Mouse (Mus musculus) forebrain, embryonic 14.5 days (tissue): ENCODE data around the gene Fam126b. TPM values are rescaled to one million over a fixed set of nuclear protein-coding genes. Genes with fewer than 3 reads are reported as not detected.
A peak's percentile ranks its signal among the peaks of the same experiment; 100 is the strongest.
"Not testable (repeated sequence)": the region's sequence is repeated elsewhere in the genome, so short reads cannot be mapped to it uniquely, and the experiment has no call there.

Experiments
- ATAC-seq: fragments of 200-750 bp; cut with Nextera tagmentation; 2 replicates; pipeline ENCODE4 v1.8.0; 2017; ENCODE audit warnings: mild to moderate bottlenecking, moderate library complexity
- DNase-seq: peaks from one replicate; pipeline ENCODE4 v3.0.0-alpha.2; 2015; ENCODE audit warnings: low spot score
- H3K27ac ChIP-seq: fragments of 300-500 bp; sonication (generic); 2 replicates; pipeline ENCODE4 v1.5.1; 2014; ENCODE audit warnings: low read depth, mild to moderate bottlenecking, control low read depth, low read length, moderate library complexity
- H3K27me3 ChIP-seq: fragments of 300-500 bp; sonication (generic); replicated peaks from 2 replicates; pipeline ENCODE4 v1.6.1; 2014; ENCODE audit warnings: low read length, control low read depth, mixed read lengths; ENCODE audit not compliant: control insufficient read depth, insufficient read depth
- H3K36me3 ChIP-seq: fragments of 300-500 bp; sonication (generic); 2 replicates; pipeline ENCODE4 v1.6.1; 2014; ENCODE audit warnings: low read length, control low read depth; ENCODE audit not compliant: control insufficient read depth, insufficient read depth
- H3K4me1 ChIP-seq: fragments of 300-500 bp; sonication (generic); 2 replicates; pipeline ENCODE4 v1.6.1; 2014; ENCODE audit warnings: antibody characterized with exemption, low read length, control low read depth; ENCODE audit not compliant: control insufficient read depth, insufficient read depth
- H3K4me2 ChIP-seq: fragments of 300-500 bp; sonication (generic); 2 replicates; pipeline ENCODE4 v1.6.1; 2014; ENCODE audit warnings: mild to moderate bottlenecking, control low read depth, low read length
- H3K4me3 ChIP-seq: fragments of 300-500 bp; sonication (generic); 2 replicates; pipeline ENCODE4 v1.5.1; 2014; ENCODE audit warnings: low read depth, low read length, control low read depth
- H3K9ac ChIP-seq: fragments of 300-500 bp; sonication (generic); 2 replicates; pipeline ENCODE4 v1.6.1; 2014; ENCODE audit warnings: mild to moderate bottlenecking, low read length, control low read depth, moderate library complexity
- H3K9me3 ChIP-seq: fragments of 300-500 bp; sonication (generic); replicated peaks from 2 replicates; pipeline ENCODE4 v1.6.1; 2016; ENCODE audit warnings: low read length, control low read depth, mixed read lengths; ENCODE audit not compliant: control insufficient read depth
- WGBS: fragments of 180-500 bp; shearing (Covaris S2); extraction: QIAGEN DNeasy Blood & Tissue Kit; methylation state at CpG from one replicate; pipeline ENCODE4 v1.1.7; 2014; 5-methylcytosine and 5-hydroxymethylcytosine counted together
- polyA plus RNA-seq: library from polyadenylated mRNA; unstranded; fragments of >200 nt; fragmentation: Nextera tagmentation; extraction: Ambion mirVana; gene quantifications from 2 replicates; pipeline ENCODE4 v1.2.1, GENCODE M21; 2014

Fam126b gene
- polyA plus RNA-seq, 1 experiment from 2014 or later, result 10.5 TPM

- H3K4me3 ChIP-seq, result no peak overlapping the region
- no peak overlapping the region for H3K27ac ChIP-seq
- no peak overlapping the region for H3K9ac ChIP-seq
- no peaks in the 10 kb centered on the region for H3K9me3 ChIP-seq
- no peaks in the 10 kb centered on the region for H3K27me3 ChIP-seq
- no peaks in the 10 kb centered on the region for H3K36me3 ChIP-seq
- ATAC-seq (no peak), DNase-seq (no peak)
- H3K4me2 ChIP-seq, result no peak overlapping the region
- WGBS, result 93% methylated on average over 4 of the region's 4 CpGs
- H3K4me1 ChIP-seq, result no peaks in the 10 kb centered on the region
Measured at GRCm38 (mm10) chr1:58615146-58615545, 29.0 kb upstream of the Fam126b start.

- WGBS, result 60% methylated on average over 3 of the region's 3 CpGs
- Histone ChIP-seq H3K27me3 (no peaks in the 10 kb centered on the region), H3K9me3 (no peaks in the 10 kb centered on the region), H3K9ac (no peak overlapping the region), H3K4me1 (no peaks in the 10 kb centered on the region), H3K27ac (no peak overlapping the region), H3K4me3 (no peak overlapping the region), H3K36me3 (no peaks in the 10 kb centered on the region), H3K4me2 (no peak overlapping the region)
- DNase-seq (no peak), ATAC-seq (no peak)
Measured at GRCm38 (mm10) chr1:58614424-58614823, 28.3 kb upstream of the Fam126b start.

GRCm38 (mm10) chr1:58613786-58614185 is 27.7 kb upstream of the Fam126b start:
- Histone ChIP-seq H3K4me2 (no peak overlapping the region), H3K4me1 (no peaks in the 10 kb centered on the region), H3K9me3 (no peaks in the 10 kb centered on the region), H3K27me3 (no peaks in the 10 kb centered on the region), H3K27ac (no peak overlapping the region), H3K4me3 (no peak overlapping the region), H3K36me3 (no peaks in the 10 kb centered on the region), H3K9ac (no peak overlapping the region)
- ATAC-seq (no peak), DNase-seq (no peak)
- WGBS, result 83% methylated on average over 6 of the region's 6 CpGs

- H3K4me2 ChIP-seq, result no peak overlapping the region
- no peaks in the 10 kb centered on the region for H3K9me3 ChIP-seq
- no peak for ATAC-seq
- H3K4me1 ChIP-seq, result no peaks in the 10 kb centered on the region
- no peak overlapping the region for H3K4me3 ChIP-seq
- H3K36me3 ChIP-seq, result no peaks in the 10 kb centered on the region
- WGBS, result 50% methylated on average over 1 of the region's 1 CpGs
- no peaks in the 10 kb centered on the region for H3K27me3 ChIP-seq
- no peak overlapping the region for H3K27ac ChIP-seq
- no peak overlapping the region for H3K9ac ChIP-seq
- no peak for DNase-seq
Measured at GRCm38 (mm10) chr1:58610611-58611010, 24.5 kb upstream of the Fam126b start.

- no peaks in the 10 kb centered on the region for H3K36me3 ChIP-seq
- no peak for DNase-seq
- H3K27me3 ChIP-seq, result no peaks in the 10 kb centered on the region
- H3K9ac ChIP-seq, result no peak overlapping the region
- H3K4me1 ChIP-seq, result no peaks in the 10 kb centered on the region
- no peaks in the 10 kb centered on the region for H3K9me3 ChIP-seq
- no peak overlapping the region for H3K27ac ChIP-seq
- no peak overlapping the region for H3K4me3 ChIP-seq
- no peak overlapping the region for H3K4me2 ChIP-seq
- no peak for ATAC-seq
- 93% methylated on average over 1 of the region's 1 CpGs for WGBS
Measured at GRCm38 (mm10) chr1:58610166-58610565, 24.0 kb upstream of the Fam126b start.

GRCm38 (mm10) chr1:58609591-58609990 is 23.5 kb upstream of the Fam126b start:
- not testable (repeated sequence) for H3K36me3 ChIP-seq, H3K27me3 ChIP-seq, H3K9me3 ChIP-seq, H3K27ac ChIP-seq, H3K4me3 ChIP-seq, DNase-seq, ATAC-seq, H3K4me1 ChIP-seq, H3K4me2 ChIP-seq, H3K9ac ChIP-seq
- WGBS, result 93% methylated on average over 5 of the region's 5 CpGs

GRCm38 (mm10) chr1:58603738-58604137 is 17.6 kb upstream of the Fam126b start:
- H3K4me2 ChIP-seq, result no peak overlapping the region
- H3K9me3 ChIP-seq, result no peaks in the 10 kb centered on the region
- no peak overlapping the region for H3K4me3 ChIP-seq
- H3K36me3 ChIP-seq, result no peaks in the 10 kb centered on the region
- WGBS, result 89% methylated on average over 4 of the region's 4 CpGs
- no peaks in the 10 kb centered on the region for H3K4me1 ChIP-seq
- no peak overlapping the region for H3K9ac ChIP-seq
- no peaks in the 10 kb centered on the region for H3K27me3 ChIP-seq
- no peak overlapping the region for H3K27ac ChIP-seq
- DNase-seq (no peak), ATAC-seq (no peak)

- no peak overlapping the region for H3K4me2 ChIP-seq
- DNase-seq (no peak), ATAC-seq (no peak)
- H3K27ac ChIP-seq, result no peak overlapping the region
- H3K36me3 ChIP-seq, result no peaks in the 10 kb centered on the region
- H3K9me3 ChIP-seq, result no peaks in the 10 kb centered on the region
- H3K4me3 ChIP-seq, result no peak overlapping the region
- WGBS, result 82% methylated on average over 4 of the region's 4 CpGs
- H3K4me1 ChIP-seq, result no peaks in the 10 kb centered on the region
- no peak overlapping the region for H3K9ac ChIP-seq
- no peaks in the 10 kb centered on the region for H3K27me3 ChIP-seq
Measured at GRCm38 (mm10) chr1:58602681-58603080, 16.6 kb upstream of the Fam126b start.

- ATAC-seq, result no peak
- 88% methylated on average over 1 of the region's 1 CpGs for WGBS
- no peak overlapping the region for H3K27ac ChIP-seq
- peaks cover 10% of the 10 kb centered on the region for H3K4me1 ChIP-seq
- no peak for DNase-seq
- no peaks in the 10 kb centered on the region for H3K27me3 ChIP-seq
- H3K4me3 ChIP-seq, result peak overlapping the region; percentile 51
- H3K4me2 ChIP-seq, result peak overlapping the region; percentile 70
- no peaks in the 10 kb centered on the region for H3K36me3 ChIP-seq
- H3K9me3 ChIP-seq, result no peaks in the 10 kb centered on the region
- no peak overlapping the region; the same call in 1 of the 2 replicates for H3K9ac ChIP-seq
Measured at GRCm38 (mm10) chr1:58587491-58587890, 1.4 kb upstream of the Fam126b start.
